Mouse (Mus musculus): ENCODE results near the gene Mybpc3. TPM values are rescaled to one million over a fixed set of nuclear protein-coding genes. Genes with fewer than 3 reads are reported as not detected.
A peak's percentile ranks its signal among the peaks of the same experiment; 100 is the strongest.

Gene Mybpc3
- polyA plus RNA-seq, 1 experiment: not detected

GRCm38 (mm10) chr2:91115578-91115970, 2.4 kb upstream of the Mybpc3 start:
- Histone ChIP-seq H3K4me3 (ENCODE audit: low read depth, low read length) (peak overlapping the region; percentile 12; the same call in 1 of the 2 replicates), H3K36me3 (ENCODE audit: control insufficient read depth, insufficient read depth, low read length, poor library complexity, severe bottlenecking) (no peaks in the 10 kb centered on the region), H3K27ac (ENCODE audit: insufficient read depth, low read length) (no peak overlapping the region), H3K9ac (ENCODE audit: low read depth, poor library complexity, severe bottlenecking) (peak overlapping the region; percentile 65), H3K27me3 (ENCODE audit: control insufficient read depth, insufficient read depth, low read length, poor library complexity, severe bottlenecking) (no peaks in the 10 kb centered on the region), H3K9me3 (replicated peaks; ENCODE audit: control insufficient read depth, insufficient read depth, low read length, poor library complexity, severe bottlenecking) (no peaks in the 10 kb centered on the region), H3K4me1 (ENCODE audit: control insufficient read depth, insufficient read depth, low read length) (no peaks in the 10 kb centered on the region)
- TF ChIP-seq EP300 (IDR thresholded peaks at IDR 0.05; ENCODE audit: insufficient read depth, low read depth, low read length) (no peak), CTCF (IDR thresholded peaks at IDR 0.05; ENCODE audit: low read depth, low read length) (no peak), POLR2A (IDR thresholded peaks at IDR 0.05; ENCODE audit: insufficient read depth, low read length) (no peak)

GRCm38 (mm10) chr2:91116842-91117241, 1.1 kb upstream of the Mybpc3 start:
- no peaks in the 10 kb centered on the region for H3K36me3 ChIP-seq (ENCODE audit: control insufficient read depth, insufficient read depth, low read length, poor library complexity, severe bottlenecking)
- H3K27ac ChIP-seq (ENCODE audit: insufficient read depth, low read length): no peak overlapping the region
- TF ChIP-seq CTCF (IDR thresholded peaks at IDR 0.05; ENCODE audit: low read depth, low read length): no peak
- no peak for TF ChIP-seq EP300 (IDR thresholded peaks at IDR 0.05; ENCODE audit: insufficient read depth, low read depth, low read length)
- no peak for TF ChIP-seq POLR2A (IDR thresholded peaks at IDR 0.05; ENCODE audit: insufficient read depth, low read length)

GRCm38 (mm10) chr2:91118647-91119046, 703 bp downstream of the Mybpc3 start:
- Histone ChIP-seq H3K9me3 (replicated peaks; ENCODE audit: control insufficient read depth, insufficient read depth, low read length, poor library complexity, severe bottlenecking) (no peaks in the 10 kb centered on the region), H3K4me3 (ENCODE audit: low read depth, low read length) (no peak overlapping the region), H3K9ac (ENCODE audit: low read depth, poor library complexity, severe bottlenecking) (no peak overlapping the region), H3K27me3 (ENCODE audit: control insufficient read depth, insufficient read depth, low read length, poor library complexity, severe bottlenecking) (no peaks in the 10 kb centered on the region), H3K36me3 (ENCODE audit: control insufficient read depth, insufficient read depth, low read length, poor library complexity, severe bottlenecking) (no peaks in the 10 kb centered on the region), H3K4me1 (ENCODE audit: control insufficient read depth, insufficient read depth, low read length) (no peaks in the 10 kb centered on the region), H3K27ac (ENCODE audit: insufficient read depth, low read length) (no peak overlapping the region)
- no peak for TF ChIP-seq POLR2A (IDR thresholded peaks at IDR 0.05; ENCODE audit: insufficient read depth, low read length)
- no peak for TF ChIP-seq CTCF (IDR thresholded peaks at IDR 0.05; ENCODE audit: low read depth, low read length)
- TF ChIP-seq EP300 (IDR thresholded peaks at IDR 0.05; ENCODE audit: insufficient read depth, low read depth, low read length): no peak

More at GRCm38 (mm10) chr2:91116842-91117241, 1.1 kb upstream of the Mybpc3 start:
- no peaks in the 10 kb centered on the region for H3K9me3 ChIP-seq (replicated peaks; ENCODE audit: control insufficient read depth, insufficient read depth, low read length, poor library complexity, severe bottlenecking)
- no peak overlapping the region for H3K4me3 ChIP-seq (ENCODE audit: low read depth, low read length)
- H3K4me1 ChIP-seq (ENCODE audit: control insufficient read depth, insufficient read depth, low read length): no peaks in the 10 kb centered on the region
- H3K27me3 ChIP-seq (ENCODE audit: control insufficient read depth, insufficient read depth, low read length, poor library complexity, severe bottlenecking): no peaks in the 10 kb centered on the region
- no peak overlapping the region for H3K9ac ChIP-seq (ENCODE audit: low read depth, poor library complexity, severe bottlenecking)

- Histone ChIP-seq H3K9ac (ENCODE audit: low read depth, poor library complexity, severe bottlenecking) (no peak overlapping the region), H3K36me3 (ENCODE audit: control insufficient read depth, insufficient read depth, low read length, poor library complexity, severe bottlenecking) (no peaks in the 10 kb centered on the region), H3K27me3 (ENCODE audit: control insufficient read depth, insufficient read depth, low read length, poor library complexity, severe bottlenecking) (no peaks in the 10 kb centered on the region), H3K4me1 (ENCODE audit: control insufficient read depth, insufficient read depth, low read length) (no peaks in the 10 kb centered on the region), H3K4me3 (ENCODE audit: low read depth, low read length) (no peak overlapping the region), H3K27ac (ENCODE audit: insufficient read depth, low read length) (no peak overlapping the region), H3K9me3 (replicated peaks; ENCODE audit: control insufficient read depth, insufficient read depth, low read length, poor library complexity, severe bottlenecking) (no peaks in the 10 kb centered on the region)
- TF ChIP-seq CTCF (IDR thresholded peaks at IDR 0.05; ENCODE audit: low read depth, low read length) (no peak), POLR2A (IDR thresholded peaks at IDR 0.05; ENCODE audit: insufficient read depth, low read length) (no peak), EP300 (IDR thresholded peaks at IDR 0.05; ENCODE audit: insufficient read depth, low read depth, low read length) (no peak)
Observed at GRCm38 (mm10) chr2:91119061-91119460, 1.1 kb downstream of the Mybpc3 start.

- TF ChIP-seq EP300 (IDR thresholded peaks at IDR 0.05; ENCODE audit: insufficient read depth, low read depth, low read length): no peak
- Histone ChIP-seq H3K27me3 (ENCODE audit: control insufficient read depth, insufficient read depth, low read length, poor library complexity, severe bottlenecking) (no peaks in the 10 kb centered on the region), H3K9ac (ENCODE audit: low read depth, poor library complexity, severe bottlenecking) (no peak overlapping the region), H3K4me1 (ENCODE audit: control insufficient read depth, insufficient read depth, low read length) (no peaks in the 10 kb centered on the region), H3K27ac (ENCODE audit: insufficient read depth, low read length) (no peak overlapping the region), H3K4me3 (ENCODE audit: low read depth, low read length) (no peak overlapping the region), H3K9me3 (replicated peaks; ENCODE audit: control insufficient read depth, insufficient read depth, low read length, poor library complexity, severe bottlenecking) (no peaks in the 10 kb centered on the region), H3K36me3 (ENCODE audit: control insufficient read depth, insufficient read depth, low read length, poor library complexity, severe bottlenecking) (no peaks in the 10 kb centered on the region)
Observed at GRCm38 (mm10) chr2:91119551-91119950, 1.6 kb downstream of the Mybpc3 start.

- no peak for TF ChIP-seq EP300 (IDR thresholded peaks at IDR 0.05; ENCODE audit: insufficient read depth, low read depth, low read length)
- no peak for TF ChIP-seq POLR2A (IDR thresholded peaks at IDR 0.05; ENCODE audit: insufficient read depth, low read length)
- no peak for TF ChIP-seq CTCF (IDR thresholded peaks at IDR 0.05; ENCODE audit: low read depth, low read length)
- Histone ChIP-seq H3K36me3 (ENCODE audit: control insufficient read depth, insufficient read depth, low read length, poor library complexity, severe bottlenecking) (no peaks in the 10 kb centered on the region), H3K27me3 (ENCODE audit: control insufficient read depth, insufficient read depth, low read length, poor library complexity, severe bottlenecking) (no peaks in the 10 kb centered on the region), H3K4me1 (ENCODE audit: control insufficient read depth, insufficient read depth, low read length) (no peaks in the 10 kb centered on the region), H3K27ac (ENCODE audit: insufficient read depth, low read length) (no peak overlapping the region), H3K9ac (ENCODE audit: low read depth, poor library complexity, severe bottlenecking) (no peak overlapping the region), H3K9me3 (replicated peaks; ENCODE audit: control insufficient read depth, insufficient read depth, low read length, poor library complexity, severe bottlenecking) (no peaks in the 10 kb centered on the region), H3K4me3 (ENCODE audit: low read depth, low read length) (no peak overlapping the region)
Observed at GRCm38 (mm10) chr2:91120261-91120671, 2.3 kb downstream of the Mybpc3 start.
